Mouse (Mus musculus): Measurements from ENCODE around the gene Cep162. TPM values are rescaled to one million over a fixed set of nuclear protein-coding genes. Genes with fewer than 3 reads are reported as not detected.

Cep162 gene
- polyA plus RNA-seq (2015; fragmentation: Nextera tagmentation; extraction: Ambion mirVana), result 4.6 and 5.8 TPM in 2 replicates

GRCm38 (mm10) chr9:87254903-87255695 is at the start of gene Cep162:
Cep162 (minus strand) TSS chr9:87255536.
- Histone ChIP-seq H3K9me3 (replicated peaks; ENCODE audit: control insufficient read depth, low read length) (no peaks in the 10 kb centered on the region), H3K9ac (ENCODE audit: low read length) (peak within 1 kb of the TSS; percentile 78), H3K27me3 (ENCODE audit: control insufficient read depth, insufficient read depth, low read length) (no peaks in the 10 kb centered on the region), H3K36me3 (ENCODE audit: control insufficient read depth, insufficient read depth, low read length) (no peaks in the 10 kb centered on the region), H3K27ac (ENCODE audit: low read length) (peak within 1 kb of the TSS; percentile 73), H3K4me3 (replicated peaks; ENCODE audit: low read length) (peak within 1 kb of the TSS; percentile 86), H3K4me1 (ENCODE audit: control insufficient read depth, insufficient read depth, low read length) (peaks cover 3% of the 10 kb centered on the region; the same call in 1 of the 2 replicates), H3K4me2 (ENCODE audit: low read depth, low read length) (peak within 1 kb of the TSS; percentile 83)
- under 1% methylated on average over 41 of the region's 41 CpGs for WGBS
- ATAC-seq (ENCODE audit: insufficient read depth, low FRiP score), result peak; percentile 98

- no peaks in the 10 kb centered on the region for H3K27me3 ChIP-seq (ENCODE audit: control insufficient read depth, insufficient read depth, low read length)
- no peak overlapping the region for H3K27ac ChIP-seq (ENCODE audit: low read length)
- H3K9me3 ChIP-seq (replicated peaks; ENCODE audit: control insufficient read depth, low read length), result no peaks in the 10 kb centered on the region
- no peak for ATAC-seq (ENCODE audit: insufficient read depth, low FRiP score)
- H3K4me2 ChIP-seq (ENCODE audit: low read depth, low read length), result no peak overlapping the region
- H3K4me1 ChIP-seq (ENCODE audit: control insufficient read depth, insufficient read depth, low read length), result no peaks in the 10 kb centered on the region
- H3K9ac ChIP-seq (ENCODE audit: low read length), result no peak overlapping the region
- H3K36me3 ChIP-seq (ENCODE audit: control insufficient read depth, insufficient read depth, low read length), result no peaks in the 10 kb centered on the region
- H3K4me3 ChIP-seq (replicated peaks; ENCODE audit: low read length), result no peak overlapping the region
Observed at GRCm38 (mm10) chr9:87303196-87303595, 47.9 kb upstream of the Cep162 start.

GRCm38 (mm10) chr9:87298900-87299299 is 43.6 kb upstream of the Cep162 start:
- H3K27me3 ChIP-seq (ENCODE audit: control insufficient read depth, insufficient read depth, low read length), result no peaks in the 10 kb centered on the region
- no peaks in the 10 kb centered on the region for H3K9me3 ChIP-seq (replicated peaks; ENCODE audit: control insufficient read depth, low read length)
- H3K9ac ChIP-seq (ENCODE audit: low read length), result no peak overlapping the region
- H3K4me1 ChIP-seq (ENCODE audit: control insufficient read depth, insufficient read depth, low read length), result no peaks in the 10 kb centered on the region
- no peak overlapping the region for H3K4me2 ChIP-seq (ENCODE audit: low read depth, low read length)
- WGBS, result 34% methylated on average over 12 of the region's 12 CpGs
- H3K4me3 ChIP-seq (replicated peaks; ENCODE audit: low read length), result no peak overlapping the region
- no peaks in the 10 kb centered on the region for H3K36me3 ChIP-seq (ENCODE audit: control insufficient read depth, insufficient read depth, low read length)
- no peak overlapping the region for H3K27ac ChIP-seq (ENCODE audit: low read length)
- ATAC-seq (ENCODE audit: insufficient read depth, low FRiP score), result no peak

- Histone ChIP-seq H3K9ac (ENCODE audit: low read length) (no peak overlapping the region), H3K9me3 (replicated peaks; ENCODE audit: control insufficient read depth, low read length) (no peaks in the 10 kb centered on the region), H3K4me3 (replicated peaks; ENCODE audit: low read length) (no peak overlapping the region), H3K27ac (ENCODE audit: low read length) (no peak overlapping the region), H3K4me2 (ENCODE audit: low read depth, low read length) (no peak overlapping the region), H3K27me3 (ENCODE audit: control insufficient read depth, insufficient read depth, low read length) (no peaks in the 10 kb centered on the region), H3K36me3 (ENCODE audit: control insufficient read depth, insufficient read depth, low read length) (no peaks in the 10 kb centered on the region), H3K4me1 (ENCODE audit: control insufficient read depth, insufficient read depth, low read length) (no peaks in the 10 kb centered on the region)
- no peak for ATAC-seq (ENCODE audit: insufficient read depth, low FRiP score)
- 64% methylated on average over 1 of the region's 1 CpGs for WGBS
Observed at GRCm38 (mm10) chr9:87297522-87297921, 42.2 kb upstream of the Cep162 start.

- Histone ChIP-seq H3K27ac (ENCODE audit: low read length) (peak overlapping the region; percentile 73; the same call in 1 of the 2 replicates), H3K9ac (ENCODE audit: low read length) (peak overlapping the region; percentile 78), H3K36me3 (ENCODE audit: control insufficient read depth, insufficient read depth, low read length) (no peaks in the 10 kb centered on the region), H3K27me3 (ENCODE audit: control insufficient read depth, insufficient read depth, low read length) (no peaks in the 10 kb centered on the region), H3K9me3 (replicated peaks; ENCODE audit: control insufficient read depth, low read length) (no peaks in the 10 kb centered on the region), H3K4me1 (ENCODE audit: control insufficient read depth, insufficient read depth, low read length) (peaks cover 3% of the 10 kb centered on the region; the same call in 1 of the 2 replicates), H3K4me3 (replicated peaks; ENCODE audit: low read length) (peak overlapping the region; percentile 86), H3K4me2 (ENCODE audit: low read depth, low read length) (peak overlapping the region; percentile 83)
- ATAC-seq (ENCODE audit: insufficient read depth, low FRiP score), result peak; percentile 79
- WGBS, result 17% methylated on average over 6 of the region's 6 CpGs
Observed at GRCm38 (mm10) chr9:87255696-87256030, 327 bp upstream of the Cep162 start.

- 48% methylated on average over 3 of the region's 3 CpGs for WGBS
- no peak overlapping the region for H3K4me3 ChIP-seq (replicated peaks; ENCODE audit: low read length)
- peaks cover 5% of the 10 kb centered on the region; the same call in 1 of the 2 replicates for H3K36me3 ChIP-seq (ENCODE audit: control insufficient read depth, insufficient read depth, low read length)
- no peak overlapping the region for H3K9ac ChIP-seq (ENCODE audit: low read length)
- no peaks in the 10 kb centered on the region for H3K27me3 ChIP-seq (ENCODE audit: control insufficient read depth, insufficient read depth, low read length)
- H3K4me2 ChIP-seq (ENCODE audit: low read depth, low read length), result no peak overlapping the region
- H3K27ac ChIP-seq (ENCODE audit: low read length), result no peak overlapping the region
- H3K4me1 ChIP-seq (ENCODE audit: control insufficient read depth, insufficient read depth, low read length), result no peaks in the 10 kb centered on the region
- no peaks in the 10 kb centered on the region for H3K9me3 ChIP-seq (replicated peaks; ENCODE audit: control insufficient read depth, low read length)
- ATAC-seq (ENCODE audit: insufficient read depth, low FRiP score), result no peak
Observed at GRCm38 (mm10) chr9:87248118-87248517, 7.2 kb downstream of the Cep162 start.

- peaks cover 8% of the 10 kb centered on the region; the same call in 1 of the 2 replicates for H3K36me3 ChIP-seq (ENCODE audit: control insufficient read depth, insufficient read depth, low read length)
- no peaks in the 10 kb centered on the region for H3K4me1 ChIP-seq (ENCODE audit: control insufficient read depth, insufficient read depth, low read length)
- H3K9ac ChIP-seq (ENCODE audit: low read length), result no peak overlapping the region
- no peak overlapping the region for H3K4me2 ChIP-seq (ENCODE audit: low read depth, low read length)
- no peak overlapping the region for H3K27ac ChIP-seq (ENCODE audit: low read length)
- H3K27me3 ChIP-seq (ENCODE audit: control insufficient read depth, insufficient read depth, low read length), result no peaks in the 10 kb centered on the region
- no peaks in the 10 kb centered on the region for H3K9me3 ChIP-seq (replicated peaks; ENCODE audit: control insufficient read depth, low read length)
- H3K4me3 ChIP-seq (replicated peaks; ENCODE audit: low read length), result no peak overlapping the region
- ATAC-seq (ENCODE audit: insufficient read depth, low FRiP score), result no peak
- WGBS, result 76% methylated on average over 1 of the region's 1 CpGs
Observed at GRCm38 (mm10) chr9:87247678-87248077, 7.7 kb downstream of the Cep162 start.

GRCm38 (mm10) chr9:87213204-87213603 is 42.1 kb downstream of the Cep162 start:
- H3K9me3 ChIP-seq (replicated peaks; ENCODE audit: control insufficient read depth, low read length), result no peaks in the 10 kb centered on the region
- H3K4me2 ChIP-seq (ENCODE audit: low read depth, low read length), result no peak overlapping the region
- ATAC-seq (ENCODE audit: insufficient read depth, low FRiP score), result no peak
- H3K27ac ChIP-seq (ENCODE audit: low read length), result no peak overlapping the region
- WGBS, result 72% methylated on average over 4 of the region's 4 CpGs
- H3K4me3 ChIP-seq (replicated peaks; ENCODE audit: low read length), result no peak overlapping the region
- H3K4me1 ChIP-seq (ENCODE audit: control insufficient read depth, insufficient read depth, low read length), result no peaks in the 10 kb centered on the region
- H3K36me3 ChIP-seq (ENCODE audit: control insufficient read depth, insufficient read depth, low read length), result peaks cover 8% of the 10 kb centered on the region; the same call in 1 of the 2 replicates
- H3K9ac ChIP-seq (ENCODE audit: low read length), result no peak overlapping the region
- no peaks in the 10 kb centered on the region for H3K27me3 ChIP-seq (ENCODE audit: control insufficient read depth, insufficient read depth, low read length)

- Histone ChIP-seq H3K27me3 (ENCODE audit: control insufficient read depth, insufficient read depth, low read length) (no peaks in the 10 kb centered on the region), H3K4me2 (ENCODE audit: low read depth, low read length) (no peak overlapping the region), H3K36me3 (ENCODE audit: control insufficient read depth, insufficient read depth, low read length) (peaks cover 8% of the 10 kb centered on the region; the same call in 1 of the 2 replicates), H3K4me3 (replicated peaks; ENCODE audit: low read length) (no peak overlapping the region), H3K27ac (ENCODE audit: low read length) (no peak overlapping the region), H3K9ac (ENCODE audit: low read length) (no peak overlapping the region), H3K9me3 (replicated peaks; ENCODE audit: control insufficient read depth, low read length) (no peaks in the 10 kb centered on the region), H3K4me1 (ENCODE audit: control insufficient read depth, insufficient read depth, low read length) (no peaks in the 10 kb centered on the region)
- ATAC-seq (ENCODE audit: insufficient read depth, low FRiP score), result no peak
- 85% methylated on average over 9 of the region's 9 CpGs for WGBS
Observed at GRCm38 (mm10) chr9:87210830-87211339, 44.5 kb downstream of the Cep162 start.

Measured in stomach, embryonic 16.5 days (tissue).